In genomic region chr10:107358443-107359040, GRCm38 (mm10) we compare ENCODE assay signal across 30 mouse cellular contexts.
DNase-seq lines count a peak whose midpoint lies in the region; ATAC-seq and TF ChIP-seq lines count a peak whose summit lies in the region.
"Had no signal": no experiment of that assay in that cellular context is flagged by ENCODE, and none has a peak within 500 bp of the region (broad histone marks: within the 10 kb centered on the region; RNA-seq: fewer than 3 reads in every experiment).

No protein-coding gene starts in this region.

- H3K4me2 ChIP-seq in liver, postnatal 0 days (ENCODE audit: low read depth, low read length), result no peak overlapping the region
- H3K4me2 ChIP-seq: embryonic facial prominence, embryonic 15.5 days; forebrain, embryonic 13.5 days; limb, embryonic 12.5 days; liver, embryonic 11.5 days; neural tube, embryonic 15.5 days; stomach, embryonic 15.5 days had no signal

- TF ChIP-seq POLR2A in liver, adult 2 months (IDR thresholded peaks at IDR 0.05; ENCODE audit: extremely low read depth, insufficient read depth, low read length), result no peak
- no peak for TF ChIP-seq POLR2A in small intestine, adult 2 months (IDR thresholded peaks at IDR 0.05; ENCODE audit: low read depth, low read length)

- H3K79me2 ChIP-seq in liver, adult 2 months (ENCODE audit: control insufficient read depth, insufficient read depth, low read length), result no peaks in the 10 kb centered on the region; the same call in 1 of the 2 replicates

- H3K4me1 ChIP-seq in liver, adult 2 months (ENCODE audit: control insufficient read depth, insufficient read depth, low read length), result peaks cover 17% of the 10 kb centered on the region
- H3K4me1 ChIP-seq in liver, postnatal 0 days (ENCODE audit: insufficient read depth), result 0 out of 2 replicates have a peak, but pooled peaks cover 2% of the 10 kb centered on the region
- H3K4me1 ChIP-seq in small intestine, adult 2 months (ENCODE audit: control insufficient read depth, insufficient read depth, insufficient read length, low read length), result peaks cover 8% of the 10 kb centered on the region; the same call in 1 of the 2 replicates
- H3K4me1 ChIP-seq: embryonic facial prominence, embryonic 10.5 days; embryonic facial prominence, embryonic 15.5 days; forebrain, embryonic 13.5 days; hindbrain, embryonic 10.5 days; limb, embryonic 12.5 days; megakaryocyte, embryonic 14.5 days; neural tube, embryonic 15.5 days; stomach, embryonic 15.5 days had no signal

- no peak overlapping the region; the same call in 1 of the 2 replicates for H3K27ac ChIP-seq in liver, adult 2 months (replicated peaks; ENCODE audit: insufficient read depth, low read depth, low read length)
- H3K27ac ChIP-seq in liver, postnatal 0 days (ENCODE audit: low read depth), result no peak overlapping the region
- H3K27ac ChIP-seq in small intestine, adult 2 months (ENCODE audit: insufficient read depth, low read depth, low read length), result 0 out of 2 replicates have a peak overlapping the region, but pooled peaks have one; percentile 6
- H3K27ac ChIP-seq: embryonic facial prominence, embryonic 10.5 days; embryonic facial prominence, embryonic 15.5 days; forebrain, embryonic 13.5 days; hindbrain, embryonic 10.5 days; limb, embryonic 12.5 days; neural tube, embryonic 15.5 days; stomach, embryonic 15.5 days had no signal

- no peak overlapping the region for H3K9ac ChIP-seq in liver, adult 2 months (ENCODE audit: low read depth, low read length)
- H3K9ac ChIP-seq in liver, postnatal 0 days (replicated peaks), result no peak overlapping the region
- H3K9ac ChIP-seq: embryonic facial prominence, embryonic 15.5 days; forebrain, embryonic 13.5 days; limb, embryonic 12.5 days; neural tube, embryonic 15.5 days; stomach, embryonic 15.5 days had no signal

- no peak for TF ChIP-seq EP300 in liver, postnatal 0 days (IDR thresholded peaks at IDR 0.05; ENCODE audit: low read depth)

- H3K9me3 ChIP-seq in liver, postnatal 0 days (ENCODE audit: low read length), result no peaks in the 10 kb centered on the region
- H3K9me3 ChIP-seq: embryonic facial prominence, embryonic 10.5 days; embryonic facial prominence, embryonic 15.5 days; forebrain, embryonic 13.5 days; limb, embryonic 12.5 days; neural tube, embryonic 15.5 days; stomach, embryonic 15.5 days had no signal

- DNase-seq in liver, adult 2 months (ENCODE audit: extremely low read depth, low read depth, low spot score), result peak; percentile 77
- no peak for DNase-seq in liver, postnatal 0 days
- peak; percentile 82 to 89 for DNase-seq in cerebellum, adult 18-20 months
- DNase-seq in cerebellum, postnatal 10 days, result peak; percentile 69 to 73
- DNase-seq in lung, adult 18-20 months, result no peak
- DNase-seq: adrenal gland, postnatal 14 days; gastrocnemius, postnatal 14 days; heart, postnatal 14 days; kidney, adult 9 months; kidney, postnatal 10 days; layer of hippocampus, adult 9-11 months; lung, postnatal 4 days; midbrain, embryonic 14.5 days; right cerebral cortex, adult 18-20 months; right cerebral cortex, postnatal 4 days had no signal

- 60% methylated on average over 6 of the region's 6 CpGs for WGBS in liver, adult 2 months
- 70% methylated on average over 6 of the region's 6 CpGs for WGBS in liver, postnatal 0 days (ENCODE audit: insufficient replicate concordance)
- whole genome bisulfite sequencing in small intestine, adult 2 months, result 61% methylated on average over 6 of the region's 6 CpGs

- TF ChIP-seq CTCF in liver, adult 2 months (IDR thresholded peaks at IDR 0.05; ENCODE audit: low read depth, low read length), result no peak
- no peak for TF ChIP-seq CTCF in liver, postnatal 0 days (IDR thresholded peaks at IDR 0.05; ENCODE audit: low read depth)
- no peak for TF ChIP-seq CTCF in small intestine, adult 2 months (IDR thresholded peaks at IDR 0.05; ENCODE audit: extremely low read depth, insufficient read length, insufficient replicate concordance, low read depth, low read length)

- H3K36me3 ChIP-seq in liver, adult 2 months (ENCODE audit: control insufficient read depth, insufficient read depth, low read length), result no peaks in the 10 kb centered on the region
- H3K36me3 ChIP-seq in liver, postnatal 0 days (replicated peaks; ENCODE audit: insufficient read depth, low read length), result no peaks in the 10 kb centered on the region
- H3K36me3 ChIP-seq in small intestine, adult 2 months (ENCODE audit: control insufficient read depth, insufficient read depth, low read length), result no peaks in the 10 kb centered on the region
- H3K36me3 ChIP-seq: embryonic facial prominence, embryonic 10.5 days; embryonic facial prominence, embryonic 15.5 days; hindbrain, embryonic 10.5 days; limb, embryonic 12.5 days; neural tube, embryonic 15.5 days; stomach, embryonic 15.5 days had no signal

- no peak overlapping the region for H3K4me3 ChIP-seq in liver, adult 2 months (ENCODE audit: insufficient read depth, low read depth, low read length)
- H3K4me3 ChIP-seq in liver, postnatal 0 days (ENCODE audit: low read depth, low read length), result no peak overlapping the region
- no peak overlapping the region for H3K4me3 ChIP-seq in small intestine, adult 2 months (ENCODE audit: low read depth, low read length)
- H3K4me3 ChIP-seq: embryonic facial prominence, embryonic 10.5 days; embryonic facial prominence, embryonic 15.5 days; forebrain, embryonic 13.5 days; hindbrain, embryonic 10.5 days; limb, embryonic 12.5 days; megakaryocyte, embryonic 14.5 days; neural tube, embryonic 15.5 days; stomach, embryonic 15.5 days had no signal

- H3K27me3 ChIP-seq in liver, adult 2 months (ENCODE audit: control insufficient read depth, insufficient read depth, low read length), result no peaks in the 10 kb centered on the region
- H3K27me3 ChIP-seq in liver, postnatal 0 days (ENCODE audit: insufficient read depth, low read length), result no peaks in the 10 kb centered on the region
- H3K27me3 ChIP-seq in small intestine, adult 2 months (ENCODE audit: control insufficient read depth, insufficient read depth, low read length), result no peaks in the 10 kb centered on the region
- H3K27me3 ChIP-seq: embryonic facial prominence, embryonic 15.5 days; forebrain, embryonic 13.5 days; limb, embryonic 12.5 days; megakaryocyte, embryonic 14.5 days; neural tube, embryonic 15.5 days; stomach, embryonic 15.5 days had no signal

- ATAC-seq in liver, postnatal 0 days, result no peak
- ATAC-seq in monocyte, adult 5-6 weeks (replicated peaks; ENCODE audit: insufficient number of reproducible peaks, low FRiP score, low TSS enrichment, poor library complexity, severe bottlenecking), result no peak
- ATAC-seq: CD4-positive, CD25-positive, alpha-beta regulatory T cell, adult 4 months; forebrain, embryonic 13.5 days; hindbrain, embryonic 16.5 days; intestine, embryonic 16.5 days; lung, postnatal 0 days had no signal

Comparison
In these comparisons a context has a peak if more than half of its experiments do, and no peak if none do; other contexts are left out.
1. DNase-seq: peak in liver, adult 2 months (single experiment), cerebellum, adult 18-20 months (2 of 2) and cerebellum, postnatal 10 days (2 of 2); none in liver, postnatal 0 days (single experiment) and lung, adult 18-20 months (0 of 2).